Mouse (Mus musculus): ENCODE data around the gene Psd4. TPM values are rescaled to one million over a fixed set of nuclear protein-coding genes. Genes with fewer than 3 reads are reported as not detected.

Psd4 gene
- polyA plus RNA-seq, 2 experiments: 5.0 to 7.5 TPM

GRCm38 (mm10) chr2:24429806-24430205, 62.4 kb downstream of the Psd4 start:
- Histone ChIP-seq H3K27ac (no peak overlapping the region), H3K27me3 (ENCODE audit: control insufficient read depth, insufficient read depth, low read length) (no peaks in the 10 kb centered on the region), H3K9me3 (ENCODE audit: control insufficient read depth, low read length) (no peaks in the 10 kb centered on the region), H3K36me3 (replicated peaks; ENCODE audit: control insufficient read depth, insufficient read depth, low read depth) (no peaks in the 10 kb centered on the region), H3K4me2 (ENCODE audit: low read depth) (no peak overlapping the region), H3K4me3 (ENCODE audit: insufficient read depth in 1 of 2, low read depth in 2 of 2, low read length in 2 of 2) (no peak overlapping the region), H3K9ac (replicated peaks) (no peak overlapping the region), H3K4me1 (replicated peaks; ENCODE audit: control insufficient read depth in 2 of 2, insufficient read depth in 2 of 2, low read length in 1 of 2) (no peaks in the 10 kb centered on the region)
- ATAC-seq (ENCODE audit: insufficient read depth): no peak
- DNase-seq (ENCODE audit: low read depth in 3 of 3, low spot score in 3 of 3): no peak
- TF ChIP-seq EP300 (IDR thresholded peaks at IDR 0.05; ENCODE audit: low read depth) (no peak), CTCF (IDR thresholded peaks at IDR 0.05; ENCODE audit: low read depth) (no peak)
- WGBS (ENCODE audit: insufficient replicate concordance): 25% methylated on average over 4 of the region's 4 CpGs

DNA sequence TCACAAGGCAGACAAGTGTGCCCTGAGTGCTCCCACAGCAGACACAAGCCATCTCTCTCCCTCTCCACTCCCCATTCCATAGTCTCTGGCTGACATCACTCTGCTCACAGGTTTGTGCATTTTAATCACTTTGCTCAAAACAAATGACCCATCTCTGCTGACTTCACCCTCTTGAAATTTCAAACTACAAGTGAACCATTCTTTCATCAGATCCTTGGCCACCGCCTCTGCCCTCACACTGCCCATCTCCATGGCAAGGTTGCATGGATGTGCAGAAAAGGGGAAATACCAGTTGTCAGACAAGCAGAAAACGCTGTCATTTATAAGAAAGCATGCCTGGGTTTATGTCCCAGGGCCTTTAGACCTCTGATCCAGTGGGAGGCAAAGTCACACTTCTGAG, 67.3 kb downstream of the Psd4 start:
- WGBS (ENCODE audit: insufficient replicate concordance): 54% methylated on average over 2 of the region's 2 CpGs
- Histone ChIP-seq H3K4me2 (ENCODE audit: low read depth) (no peak overlapping the region), H3K9me3 (ENCODE audit: control insufficient read depth, low read length) (no peaks in the 10 kb centered on the region), H3K4me1 (replicated peaks; ENCODE audit: control insufficient read depth in 2 of 2, insufficient read depth in 2 of 2, low read length in 1 of 2) (no peaks in the 10 kb centered on the region), H3K27me3 (ENCODE audit: control insufficient read depth, insufficient read depth, low read length) (no peaks in the 10 kb centered on the region), H3K4me3 (ENCODE audit: insufficient read depth in 1 of 2, low read depth in 2 of 2, low read length in 2 of 2) (no peak overlapping the region), H3K9ac (replicated peaks) (no peak overlapping the region), H3K36me3 (replicated peaks; ENCODE audit: control insufficient read depth, insufficient read depth, low read depth) (no peaks in the 10 kb centered on the region), H3K27ac (no peak overlapping the region)
- no peak for TF ChIP-seq EP300 (IDR thresholded peaks at IDR 0.05; ENCODE audit: low read depth)
- TF ChIP-seq CTCF (IDR thresholded peaks at IDR 0.05; ENCODE audit: low read depth): no peak
- ATAC-seq (ENCODE audit: insufficient read depth): no peak
- no peak for DNase-seq (ENCODE audit: low read depth in 3 of 3, low spot score in 3 of 3)

- no peaks in the 10 kb centered on the region for H3K9me3 ChIP-seq (ENCODE audit: control insufficient read depth, low read length)
- H3K4me1 ChIP-seq (replicated peaks; ENCODE audit: control insufficient read depth in 2 of 2, insufficient read depth in 2 of 2, low read length in 1 of 2): no peaks in the 10 kb centered on the region
- no peak overlapping the region for H3K9ac ChIP-seq (replicated peaks)
- DNase-seq (ENCODE audit: low read depth in 3 of 3, low spot score in 3 of 3) (no peak), ATAC-seq (ENCODE audit: insufficient read depth) (no peak)
- H3K4me3 ChIP-seq (ENCODE audit: insufficient read depth in 1 of 2, low read depth in 2 of 2, low read length in 2 of 2): no peak overlapping the region
- TF ChIP-seq EP300 (IDR thresholded peaks at IDR 0.05; ENCODE audit: low read depth) (no peak), CTCF (IDR thresholded peaks at IDR 0.05; ENCODE audit: low read depth) (no peak)
- no peaks in the 10 kb centered on the region for H3K36me3 ChIP-seq (replicated peaks; ENCODE audit: control insufficient read depth, insufficient read depth, low read depth)
- H3K27ac ChIP-seq: no peak overlapping the region
- 55% methylated on average over 11 of the region's 11 CpGs for WGBS (ENCODE audit: insufficient replicate concordance)
- H3K4me2 ChIP-seq (ENCODE audit: low read depth): no peak overlapping the region
- no peaks in the 10 kb centered on the region for H3K27me3 ChIP-seq (ENCODE audit: control insufficient read depth, insufficient read depth, low read length)
Observed at GRCm38 (mm10) chr2:24435699-24436098, 68.3 kb downstream of the Psd4 start.

- H3K9me3 ChIP-seq (ENCODE audit: control insufficient read depth, low read length): no peaks in the 10 kb centered on the region
- no peak overlapping the region for H3K27ac ChIP-seq
- TF ChIP-seq CTCF (IDR thresholded peaks at IDR 0.05; ENCODE audit: low read depth) (no peak), EP300 (IDR thresholded peaks at IDR 0.05; ENCODE audit: low read depth) (no peak)
- DNase-seq (ENCODE audit: low read depth in 3 of 3, low spot score in 3 of 3) (no peak), ATAC-seq (ENCODE audit: insufficient read depth) (no peak)
- H3K36me3 ChIP-seq (replicated peaks; ENCODE audit: control insufficient read depth, insufficient read depth, low read depth): no peaks in the 10 kb centered on the region
- no peaks in the 10 kb centered on the region for H3K4me1 ChIP-seq (replicated peaks; ENCODE audit: control insufficient read depth in 2 of 2, insufficient read depth in 2 of 2, low read length in 1 of 2)
- H3K4me2 ChIP-seq (ENCODE audit: low read depth): no peak overlapping the region
- H3K4me3 ChIP-seq (ENCODE audit: insufficient read depth in 1 of 2, low read depth in 2 of 2, low read length in 2 of 2): no peak overlapping the region
- H3K9ac ChIP-seq (replicated peaks): no peak overlapping the region
- 43% methylated on average over 2 of the region's 2 CpGs for WGBS (ENCODE audit: insufficient replicate concordance)
- H3K27me3 ChIP-seq (ENCODE audit: control insufficient read depth, insufficient read depth, low read length): no peaks in the 10 kb centered on the region
Observed at GRCm38 (mm10) chr2:24440056-24440455, 72.7 kb downstream of the Psd4 start.

- Histone ChIP-seq H3K27ac (no peak overlapping the region), H3K36me3 (replicated peaks; ENCODE audit: control insufficient read depth, insufficient read depth, low read depth) (no peaks in the 10 kb centered on the region), H3K9ac (replicated peaks) (no peak overlapping the region), H3K9me3 (ENCODE audit: control insufficient read depth, low read length) (no peaks in the 10 kb centered on the region), H3K27me3 (ENCODE audit: control insufficient read depth, insufficient read depth, low read length) (no peaks in the 10 kb centered on the region), H3K4me3 (ENCODE audit: insufficient read depth in 1 of 2, low read depth in 2 of 2, low read length in 2 of 2) (no peak overlapping the region), H3K4me1 (replicated peaks; ENCODE audit: control insufficient read depth in 2 of 2, insufficient read depth in 2 of 2, low read length in 1 of 2) (no peaks in the 10 kb centered on the region), H3K4me2 (ENCODE audit: low read depth) (no peak overlapping the region)
- TF ChIP-seq EP300 (IDR thresholded peaks at IDR 0.05; ENCODE audit: low read depth) (no peak), CTCF (IDR thresholded peaks at IDR 0.05; ENCODE audit: low read depth) (no peak)
- ATAC-seq (ENCODE audit: insufficient read depth) (no peak), DNase-seq (ENCODE audit: low read depth in 3 of 3, low spot score in 3 of 3) (no peak)
Observed at GRCm38 (mm10) chr2:24441899-24442298, 74.5 kb downstream of the Psd4 start.
